Mouse (Mus musculus) inflammation-experienced regulatory T-cells, adult 16 weeks (primary cell): ENCODE results near the gene Gm20911. TPM values are rescaled to one million over a fixed set of nuclear protein-coding genes. Genes with fewer than 3 reads are reported as not detected.

ENCODE experiments used
- polyA plus RNA-seq: library from polyadenylated mRNA; unstranded; fragments of 100-300 nt; shearing (Covaris generic); gene quantifications from one replicate; pipeline ENCODE4 v1.2.1, GENCODE M21; 2017

Gene Gm20911
- not detected for polyA plus RNA-seq

GRCm38 (mm10) chrY:81457707-81458106, at the start of gene Gm20911:
Gm20911 (plus strand) TSS chrY:81458007.

